Mouse (Mus musculus) lung, adult 2 months (tissue): Measurements from ENCODE around the gene Odf3l2. TPM values are rescaled to one million over a fixed set of nuclear protein-coding genes. Genes with fewer than 3 reads are reported as not detected.

Source experiments
- DNase-seq: peaks from one replicate; pipeline ENCODE4 v3.0.0; 2022
- H3K4me1 ChIP-seq: fragments of 200-500 bp; 2 replicates; pipeline ENCODE4 v1.6.1; 2011; ENCODE audit warnings: low read length; ENCODE audit not compliant: control insufficient read depth, insufficient read depth
- H3K4me3 ChIP-seq: fragments of 200-500 bp; replicated peaks from 2 replicates; pipeline ENCODE3; 2011; ENCODE audit warnings: low read depth, mild to moderate bottlenecking, control low read depth, low read length; ENCODE audit errors: extremely low read depth
- CTCF ChIP-seq: fragments of 200-500 bp; IDR thresholded peaks from 2 replicates; pipeline ENCODE4 v1.5.1; 2011; ENCODE audit warnings: mild to moderate bottlenecking, low read length, control low read depth; ENCODE audit not compliant: insufficient read depth
- POLR2A ChIP-seq: fragments of 200-500 bp; IDR thresholded peaks from 2 replicates; pipeline ENCODE4 v1.6.1; 2011; ENCODE audit warnings: low read depth, mild to moderate bottlenecking, control low read depth, low read length, borderline replicate concordance; ENCODE audit errors: extremely low read depth
- WGBS: fragments of 180-500 bp; shearing (Covaris S2); methylation state at CpG from one replicate; pipeline ENCODE4 v1.1.7; 2018; 5-methylcytosine and 5-hydroxymethylcytosine counted together
- polyA plus RNA-seq: library from polyadenylated mRNA; depleted of rRNA; stranded (reverse); fragments of >200 nt; gene quantifications from 2 replicates; pipeline ENCODE4 v1.2.3, GENCODE M21; 2012

Gene Odf3l2
- polyA plus RNA-seq, 1 experiment: not detected

GRCm38 (mm10) chr10:79664131-79664665 is 18.7 kb upstream of the Odf3l2 start, which contains the start of gene Madcam1:
Gene Madcam1, plus strand, starts transcription at chr10:79664559.
- WGBS: 15% methylated on average over 13 of the region's 13 CpGs
- peak; percentile 72 for DNase-seq
- TF ChIP-seq CTCF: peak; percentile 65
- TF ChIP-seq POLR2A: no peak
- H3K4me1 ChIP-seq: no peaks in the 10 kb centered on the region
- H3K4me3 ChIP-seq: no peak within 1 kb of the TSS

GRCm38 (mm10) chr10:79661861-79662260 is 16.3 kb upstream of the Odf3l2 start:
- 18% methylated on average over 2 of the region's 3 CpGs for WGBS
- DNase-seq: no peak
- Histone ChIP-seq H3K4me1 (no peaks in the 10 kb centered on the region), H3K4me3 (no peak overlapping the region)
- TF ChIP-seq CTCF (no peak), POLR2A (no peak)

GRCm38 (mm10) chr10:79660298-79660697 is 14.8 kb upstream of the Odf3l2 start:
- WGBS: 85% methylated on average over 2 of the region's 2 CpGs
- no peak for TF ChIP-seq POLR2A
- H3K4me3 ChIP-seq: no peak overlapping the region

GRCm38 (mm10) chr10:79658829-79659228 is 13.3 kb upstream of the Odf3l2 start:
- no peak for DNase-seq
- Histone ChIP-seq H3K4me1 (no peaks in the 10 kb centered on the region), H3K4me3 (no peak overlapping the region)
- no peak for TF ChIP-seq POLR2A
- TF ChIP-seq CTCF: no peak
- WGBS: 33% methylated on average over 4 of the region's 4 CpGs

More at GRCm38 (mm10) chr10:79660298-79660697, 14.8 kb upstream of the Odf3l2 start:
- no peaks in the 10 kb centered on the region for H3K4me1 ChIP-seq
- DNase-seq: no peak

- no peak overlapping the region for H3K4me3 ChIP-seq
- no peak for TF ChIP-seq CTCF
- no peak for TF ChIP-seq POLR2A
- H3K4me1 ChIP-seq: no peaks in the 10 kb centered on the region
- no peak for DNase-seq
- WGBS: 31% methylated on average over 1 of the region's 1 CpGs
These were observed 9.4 kb upstream of the Odf3l2 start for GRCm38 (mm10) chr10:79654946-79655395.

- H3K4me3 ChIP-seq: no peak overlapping the region
- no peaks in the 10 kb centered on the region for H3K4me1 ChIP-seq
- no peak for DNase-seq
- 69% methylated on average over 7 of the region's 7 CpGs for WGBS
- TF ChIP-seq POLR2A (no peak), CTCF (no peak)
These were observed 7.3 kb upstream of the Odf3l2 start for GRCm38 (mm10) chr10:79652789-79653188.

GRCm38 (mm10) chr10:79649070-79649751 is 3.7 kb upstream of the Odf3l2 start:
- no peak overlapping the region for H3K4me3 ChIP-seq
- H3K4me1 ChIP-seq: no peaks in the 10 kb centered on the region
- DNase-seq: peak; percentile 54
- 26% methylated on average over 7 of the region's 7 CpGs for WGBS
- TF ChIP-seq POLR2A (no peak), CTCF (peak; percentile 95)

GRCm38 (mm10) chr10:79638486-79639204 is 6.9 kb downstream of the Odf3l2 start:
- 10% methylated on average over 23 of the region's 23 CpGs for WGBS
- TF ChIP-seq POLR2A (no peak), CTCF (no peak)
- no peak for DNase-seq
- Histone ChIP-seq H3K4me3 (no peak overlapping the region), H3K4me1 (no peaks in the 10 kb centered on the region)

- WGBS: 1% methylated on average over 116 of the region's 116 CpGs
- TF ChIP-seq CTCF: no peak
- TF ChIP-seq POLR2A: no peak
These were observed 8.1 kb downstream of the Odf3l2 start, which contains the start of gene Shc2 for GRCm38 (mm10) chr10:79637128-79638110. Gene Shc2, minus strand, starts transcription at chr10:79637918.

More at GRCm38 (mm10) chr10:79637128-79638110, 8.1 kb downstream of the Odf3l2 start, which contains the start of gene Shc2:
- Histone ChIP-seq H3K4me1 (no peaks in the 10 kb centered on the region), H3K4me3 (no peak within 1 kb of the TSS)
- no peak for DNase-seq
